Mouse (Mus musculus) 3134 (cell line): ENCODE measurements at regions not wholly inside any gene's neighbourhood (a gene's known extent, or its start where the extent isn't known, plus 50 kb on each side); places are given as distances from the start of the nearest gene placed in this dataset.

Source experiments
- DNase-seq: peaks from one replicate; pipeline ENCODE4 v3.0.0-alpha.2; 2011; ENCODE audit warnings: low spot score; ENCODE audit not compliant: insufficient read length; ENCODE audit errors: extremely low read depth

GRCm38 (mm10) chr12:118659240-118660120 lies 186.6 kb upstream of the Sp8 start:
- no peak for DNase-seq

GRCm38 (mm10) chr12:118650483-118651160 lies 195.5 kb upstream of the Sp8 start:
- DNase-seq: no peak

GRCm38 (mm10) chr12:118649323-118649973 lies 196.7 kb upstream of the Sp8 start:
- no peak for DNase-seq

GRCm38 (mm10) chr12:118648673-118649072 lies 197.5 kb upstream of the Sp8 start:
- no peak for DNase-seq

GRCm38 (mm10) chr12:118647270-118648042 lies 198.7 kb upstream of the Sp8 start:
- DNase-seq: no peak

GRCm38 (mm10) chr12:118640925-118641324 lies 205.2 kb upstream of the Sp8 start:
- no peak for DNase-seq

- no peak for DNase-seq
These were observed 208.9 kb upstream of the Sp8 start for GRCm38 (mm10) chr12:118637214-118637613.

GRCm38 (mm10) chr12:118635456-118635855 lies 210.7 kb upstream of the Sp8 start:
- DNase-seq: peak; percentile 44

- DNase-seq: no peak
These were observed 215.8 kb upstream of the Sp8 start for GRCm38 (mm10) chr12:118630373-118630772.

- DNase-seq: no peak
These were observed 224.2 kb upstream of the Sp8 start for GRCm38 (mm10) chr12:118621697-118622485.

- no peak for DNase-seq
These were observed 225.1 kb upstream of the Sp8 start for GRCm38 (mm10) chr12:118620847-118621636.

- DNase-seq: no peak
These were observed 249.1 kb upstream of the Sp8 start for GRCm38 (mm10) chr12:118597015-118597414.

- DNase-seq: no peak
These were observed 251.2 kb upstream of the Sp8 start for GRCm38 (mm10) chr12:118594781-118595574.

GRCm38 (mm10) chr12:118583829-118584628 lies 262.1 kb upstream of the Sp8 start:
- no peak for DNase-seq

GRCm38 (mm10) chr12:118569811-118570210 lies 268.6 kb upstream of the Sp4 start:
- peak; percentile 74 for DNase-seq

GRCm38 (mm10) chr12:118566681-118567080 lies 265.4 kb upstream of the Sp4 start:
- DNase-seq: no peak

- no peak for DNase-seq
These were observed 263.3 kb upstream of the Sp4 start for GRCm38 (mm10) chr12:118564394-118565112.
